Mouse (Mus musculus): ENCODE measurements at regions not wholly inside any gene's neighbourhood (a gene's known extent, or its start where the extent isn't known, plus 50 kb on each side); places are given as distances from the start of the nearest gene placed in this dataset.

- WGBS = 27% methylated on average over 15 of the region's 15 CpGs
- Histone ChIP-seq H3K27ac (ENCODE audit: low read depth, low read length) (no peak overlapping the region), H3K27me3 (replicated peaks; ENCODE audit: control insufficient read depth, insufficient read depth, low read length) (peaks cover 20% of the 10 kb centered on the region), H3K9me3 (ENCODE audit: control insufficient read depth, low read length) (no peaks in the 10 kb centered on the region), H3K4me3 (ENCODE audit: low read depth, low read length) (no peak overlapping the region), H3K4me2 (no peak overlapping the region), H3K36me3 (ENCODE audit: control insufficient read depth, insufficient read depth, low read length) (no peaks in the 10 kb centered on the region), H3K9ac (ENCODE audit: low read depth, low read length) (no peak overlapping the region), H3K4me1 (replicated peaks; ENCODE audit: control insufficient read depth, insufficient read depth, low read length) (peaks cover 13% of the 10 kb centered on the region)
- DNase-seq (ENCODE audit: low spot score) (no peak), ATAC-seq (replicated peaks; ENCODE audit: low FRiP score) (no peak)
Observed at GRCm38 (mm10) chr2:173334856-173335595, 58.7 kb upstream of the Pmepa1 start.

GRCm38 (mm10) chr2:173335859-173336258 lies 59.5 kb upstream of the Pmepa1 start:
- 19% methylated on average over 10 of the region's 10 CpGs for WGBS
- DNase-seq (ENCODE audit: low spot score) = no peak
- H3K4me2 ChIP-seq = no peak overlapping the region
- no peak overlapping the region for H3K4me3 ChIP-seq (ENCODE audit: low read depth, low read length)
- H3K4me1 ChIP-seq (replicated peaks; ENCODE audit: control insufficient read depth, insufficient read depth, low read length) = peaks cover 16% of the 10 kb centered on the region
- H3K27me3 ChIP-seq (replicated peaks; ENCODE audit: control insufficient read depth, insufficient read depth, low read length) = peaks cover 25% of the 10 kb centered on the region
- ATAC-seq (replicated peaks; ENCODE audit: low FRiP score) = no peak; the same call in 1 of the 2 replicates
- H3K9ac ChIP-seq (ENCODE audit: low read depth, low read length) = no peak overlapping the region
- H3K27ac ChIP-seq (ENCODE audit: low read depth, low read length) = peak overlapping the region; percentile 43
- H3K36me3 ChIP-seq (ENCODE audit: control insufficient read depth, insufficient read depth, low read length) = no peaks in the 10 kb centered on the region
- no peaks in the 10 kb centered on the region for H3K9me3 ChIP-seq (ENCODE audit: control insufficient read depth, low read length)

- Histone ChIP-seq H3K27me3 (replicated peaks; ENCODE audit: control insufficient read depth, insufficient read depth, low read length) (peaks cover 25% of the 10 kb centered on the region), H3K4me3 (ENCODE audit: low read depth, low read length) (no peak overlapping the region), H3K4me2 (no peak overlapping the region), H3K36me3 (ENCODE audit: control insufficient read depth, insufficient read depth, low read length) (no peaks in the 10 kb centered on the region), H3K9ac (ENCODE audit: low read depth, low read length) (no peak overlapping the region), H3K9me3 (ENCODE audit: control insufficient read depth, low read length) (no peaks in the 10 kb centered on the region), H3K4me1 (replicated peaks; ENCODE audit: control insufficient read depth, insufficient read depth, low read length) (peaks cover 16% of the 10 kb centered on the region), H3K27ac (ENCODE audit: low read depth, low read length) (no peak overlapping the region)
- no peak for DNase-seq (ENCODE audit: low spot score)
- WGBS = 44% methylated on average over 5 of the region's 5 CpGs
- no peak for ATAC-seq (replicated peaks; ENCODE audit: low FRiP score)
Observed at GRCm38 (mm10) chr2:173337666-173338065, 61.3 kb upstream of the Pmepa1 start.

- no peak for DNase-seq (ENCODE audit: low spot score)
- Histone ChIP-seq H3K4me2 (no peak overlapping the region), H3K9ac (ENCODE audit: low read depth, low read length) (no peak overlapping the region), H3K27me3 (replicated peaks; ENCODE audit: control insufficient read depth, insufficient read depth, low read length) (peaks cover 25% of the 10 kb centered on the region), H3K36me3 (ENCODE audit: control insufficient read depth, insufficient read depth, low read length) (no peaks in the 10 kb centered on the region), H3K4me1 (replicated peaks; ENCODE audit: control insufficient read depth, insufficient read depth, low read length) (peaks cover 16% of the 10 kb centered on the region), H3K27ac (ENCODE audit: low read depth, low read length) (no peak overlapping the region), H3K4me3 (ENCODE audit: low read depth, low read length) (no peak overlapping the region), H3K9me3 (ENCODE audit: control insufficient read depth, low read length) (no peaks in the 10 kb centered on the region)
- ATAC-seq (replicated peaks; ENCODE audit: low FRiP score) = no peak
- WGBS = 61% methylated on average over 5 of the region's 5 CpGs
Observed at GRCm38 (mm10) chr2:173338671-173339070, 62.3 kb upstream of the Pmepa1 start.

- Histone ChIP-seq H3K27ac (ENCODE audit: low read depth, low read length) (no peak overlapping the region), H3K4me1 (replicated peaks; ENCODE audit: control insufficient read depth, insufficient read depth, low read length) (peaks cover 16% of the 10 kb centered on the region), H3K4me3 (ENCODE audit: low read depth, low read length) (no peak overlapping the region), H3K9me3 (ENCODE audit: control insufficient read depth, low read length) (no peaks in the 10 kb centered on the region), H3K36me3 (ENCODE audit: control insufficient read depth, insufficient read depth, low read length) (no peaks in the 10 kb centered on the region; the same call in 1 of the 2 replicates), H3K9ac (ENCODE audit: low read depth, low read length) (no peak overlapping the region), H3K4me2 (no peak overlapping the region), H3K27me3 (replicated peaks; ENCODE audit: control insufficient read depth, insufficient read depth, low read length) (peaks cover 23% of the 10 kb centered on the region)
- DNase-seq (ENCODE audit: low spot score) (no peak), ATAC-seq (replicated peaks; ENCODE audit: low FRiP score) (no peak)
- 70% methylated on average over 3 of the region's 3 CpGs for WGBS
Observed at GRCm38 (mm10) chr2:173339211-173339610, 62.9 kb upstream of the Pmepa1 start.

- H3K4me1 ChIP-seq (replicated peaks; ENCODE audit: control insufficient read depth, insufficient read depth, low read length) = peaks cover 16% of the 10 kb centered on the region
- no peaks in the 10 kb centered on the region for H3K9me3 ChIP-seq (ENCODE audit: control insufficient read depth, low read length)
- H3K27me3 ChIP-seq (replicated peaks; ENCODE audit: control insufficient read depth, insufficient read depth, low read length) = peaks cover 15% of the 10 kb centered on the region
- H3K27ac ChIP-seq (ENCODE audit: low read depth, low read length) = no peak overlapping the region
- no peak for ATAC-seq (replicated peaks; ENCODE audit: low FRiP score)
- peak overlapping the region; percentile 45 for H3K4me2 ChIP-seq
- no peak for DNase-seq (ENCODE audit: low spot score)
- 18% methylated on average over 26 of the region's 26 CpGs for WGBS
- no peak overlapping the region for H3K4me3 ChIP-seq (ENCODE audit: low read depth, low read length)
- no peak overlapping the region for H3K9ac ChIP-seq (ENCODE audit: low read depth, low read length)
- no peaks in the 10 kb centered on the region; the same call in 1 of the 2 replicates for H3K36me3 ChIP-seq (ENCODE audit: control insufficient read depth, insufficient read depth, low read length)
Observed at GRCm38 (mm10) chr2:173340044-173340601, 63.8 kb upstream of the Pmepa1 start.

GRCm38 (mm10) chr2:173342605-173343260 lies 66.4 kb upstream of the Pmepa1 start:
- ATAC-seq (replicated peaks; ENCODE audit: low FRiP score) (no peak), DNase-seq (ENCODE audit: low spot score) (no peak)
- no peaks in the 10 kb centered on the region for H3K9me3 ChIP-seq (ENCODE audit: control insufficient read depth, low read length)
- no peak overlapping the region for H3K9ac ChIP-seq (ENCODE audit: low read depth, low read length)
- H3K27ac ChIP-seq (ENCODE audit: low read depth, low read length) = no peak overlapping the region
- no peak overlapping the region for H3K4me2 ChIP-seq
- no peaks in the 10 kb centered on the region; the same call in 1 of the 2 replicates for H3K36me3 ChIP-seq (ENCODE audit: control insufficient read depth, insufficient read depth, low read length)
- 51% methylated on average over 16 of the region's 16 CpGs for WGBS
- H3K4me3 ChIP-seq (ENCODE audit: low read depth, low read length) = no peak overlapping the region
- peaks cover 6% of the 10 kb centered on the region for H3K27me3 ChIP-seq (replicated peaks; ENCODE audit: control insufficient read depth, insufficient read depth, low read length)
- H3K4me1 ChIP-seq (replicated peaks; ENCODE audit: control insufficient read depth, insufficient read depth, low read length) = peaks cover 7% of the 10 kb centered on the region

- no peak for DNase-seq (ENCODE audit: low spot score)
Observed at GRCm38 (mm10) chr2:173343665-173344064, 67.3 kb upstream of the Pmepa1 start.

More at GRCm38 (mm10) chr2:173343665-173344064, 67.3 kb upstream of the Pmepa1 start:
- Histone ChIP-seq H3K27me3 (replicated peaks; ENCODE audit: control insufficient read depth, insufficient read depth, low read length) (peaks cover 6% of the 10 kb centered on the region), H3K9ac (ENCODE audit: low read depth, low read length) (no peak overlapping the region), H3K4me3 (ENCODE audit: low read depth, low read length) (no peak overlapping the region), H3K36me3 (ENCODE audit: control insufficient read depth, insufficient read depth, low read length) (no peaks in the 10 kb centered on the region; the same call in 1 of the 2 replicates), H3K9me3 (ENCODE audit: control insufficient read depth, low read length) (no peaks in the 10 kb centered on the region), H3K4me1 (replicated peaks; ENCODE audit: control insufficient read depth, insufficient read depth, low read length) (peaks cover 7% of the 10 kb centered on the region), H3K4me2 (no peak overlapping the region), H3K27ac (ENCODE audit: low read depth, low read length) (no peak overlapping the region)
- ATAC-seq (replicated peaks; ENCODE audit: low FRiP score) = no peak
- 91% methylated on average over 2 of the region's 2 CpGs for WGBS
